ENCODE assay signal across 29 mouse cellular contexts in genomic region chr11:94287105-94287504, GRCm38 (mm10). TPM values are rescaled to one million over a fixed set of nuclear protein-coding genes. Genes with fewer than 3 reads are reported as not detected.
DNase-seq lines count a peak whose midpoint lies in the region; ATAC-seq and TF ChIP-seq lines count a peak whose summit lies in the region.
"Had no signal": no experiment of that assay in that cellular context is flagged by ENCODE, and none has a peak within 500 bp of the region (broad histone marks: within the 10 kb centered on the region; RNA-seq: fewer than 3 reads in every experiment).

No protein-coding gene starts in this region.

- H3K4me3 ChIP-seq in forebrain, postnatal 0 days (ENCODE audit: low read depth, low read length) = no peak overlapping the region
- H3K4me3 ChIP-seq in forebrain, embryonic 11.5 days (ENCODE audit: low read depth, low read length) = no peak overlapping the region
- no peak overlapping the region for H3K4me3 ChIP-seq in intestine, embryonic 16.5 days (ENCODE audit: low read length)
- H3K4me3 ChIP-seq in intestine, embryonic 15.5 days (replicated peaks) = no peak overlapping the region
- H3K4me3 ChIP-seq in lung, postnatal 0 days (ENCODE audit: low read depth, low read length) = no peak overlapping the region
- H3K4me3 ChIP-seq in myocyte = no peak overlapping the region
- H3K4me3 ChIP-seq: embryonic facial prominence, embryonic 12.5 days; embryonic facial prominence, embryonic 15.5 days; forebrain, embryonic 12.5 days; forebrain, embryonic 15.5 days; heart, embryonic 12.5 days; heart, embryonic 15.5 days; hindbrain, embryonic 15.5 days had no signal

- no peak for DNase-seq in forebrain, postnatal 0 days
- DNase-seq in forebrain, embryonic 11.5 days (ENCODE audit: low spot score) = no peak
- no peak for DNase-seq in lung, postnatal 0 days (ENCODE audit: low spot score)
- no peak for DNase-seq in lung, postnatal 4 days
- no peak for DNase-seq in embryo, embryonic 11 days
- DNase-seq: adrenal gland, postnatal 10 days; adrenal gland, postnatal 36 days; cerebellum, adult 18-20 months; cerebellum, adult 9-10 months; cerebellum, postnatal 14 days; gastrocnemius, postnatal 14 days; heart, adult 18-20 months; heart, postnatal 10 days; heart, postnatal 36 days had no signal

- no peak for TF ChIP-seq EP300 in lung, postnatal 0 days (IDR thresholded peaks at IDR 0.05)

- no peak overlapping the region for H3K9ac ChIP-seq in forebrain, postnatal 0 days
- H3K9ac ChIP-seq in forebrain, embryonic 11.5 days (ENCODE audit: low read length) = no peak overlapping the region
- no peak overlapping the region for H3K9ac ChIP-seq in intestine, embryonic 16.5 days (ENCODE audit: low read depth, low read length)
- no peak overlapping the region for H3K9ac ChIP-seq in intestine, embryonic 15.5 days
- H3K9ac ChIP-seq in lung, postnatal 0 days (replicated peaks; ENCODE audit: low read depth) = no peak overlapping the region
- H3K9ac ChIP-seq: embryonic facial prominence, embryonic 12.5 days; embryonic facial prominence, embryonic 15.5 days; forebrain, embryonic 12.5 days; forebrain, embryonic 15.5 days; heart, embryonic 12.5 days; heart, embryonic 15.5 days; hindbrain, embryonic 15.5 days had no signal

- peaks cover 53% of the 10 kb centered on the region for H3K36me3 ChIP-seq in forebrain, postnatal 0 days (ENCODE audit: insufficient read depth)
- peaks cover 18% of the 10 kb centered on the region for H3K36me3 ChIP-seq in forebrain, embryonic 11.5 days (ENCODE audit: control insufficient read depth, insufficient read depth, low read length)
- peaks cover 7% of the 10 kb centered on the region for H3K36me3 ChIP-seq in intestine, embryonic 16.5 days (ENCODE audit: control insufficient read depth, insufficient read depth, low read length)
- peaks cover 41% of the 10 kb centered on the region for H3K36me3 ChIP-seq in intestine, embryonic 15.5 days
- H3K36me3 ChIP-seq in lung, postnatal 0 days (ENCODE audit: insufficient read depth, low read length) = peaks cover 8% of the 10 kb centered on the region; the same call in 1 of the 2 replicates
- peaks cover 56% of the 10 kb centered on the region for H3K36me3 ChIP-seq in myocyte (ENCODE audit: control insufficient read depth, insufficient read depth)

- no peak for TF ChIP-seq POLR2A in myocyte (IDR thresholded peaks at IDR 0.05; ENCODE audit: insufficient read length, low read depth)

- H3K27me3 ChIP-seq in forebrain, postnatal 0 days (ENCODE audit: insufficient read depth, low read length) = no peaks in the 10 kb centered on the region
- no peaks in the 10 kb centered on the region for H3K27me3 ChIP-seq in forebrain, embryonic 11.5 days (ENCODE audit: control insufficient read depth, insufficient read depth, low read length)
- H3K27me3 ChIP-seq in intestine, embryonic 16.5 days (replicated peaks; ENCODE audit: control insufficient read depth, insufficient read depth, low read length) = no peaks in the 10 kb centered on the region
- H3K27me3 ChIP-seq in intestine, embryonic 15.5 days (replicated peaks) = no peaks in the 10 kb centered on the region
- no peaks in the 10 kb centered on the region for H3K27me3 ChIP-seq in lung, postnatal 0 days (replicated peaks; ENCODE audit: insufficient read depth, low read length)
- H3K27me3 ChIP-seq in myocyte (ENCODE audit: control insufficient read depth, insufficient read depth, insufficient read length) = no peaks in the 10 kb centered on the region
- H3K27me3 ChIP-seq: embryonic facial prominence, embryonic 12.5 days; embryonic facial prominence, embryonic 15.5 days; forebrain, embryonic 12.5 days; forebrain, embryonic 15.5 days; heart, embryonic 12.5 days; heart, embryonic 15.5 days; hindbrain, embryonic 15.5 days; Patski had no signal

- TF ChIP-seq CTCF in forebrain, postnatal 0 days (IDR thresholded peaks at IDR 0.05; ENCODE audit: low read depth) = no peak
- TF ChIP-seq CTCF in lung, postnatal 0 days (IDR thresholded peaks at IDR 0.05) = no peak

- H3K4me1 ChIP-seq in forebrain, postnatal 0 days (ENCODE audit: insufficient read depth) = no peaks in the 10 kb centered on the region
- no peaks in the 10 kb centered on the region for H3K4me1 ChIP-seq in forebrain, embryonic 11.5 days (replicated peaks; ENCODE audit: control insufficient read depth, insufficient read depth, low read length)
- no peaks in the 10 kb centered on the region for H3K4me1 ChIP-seq in intestine, embryonic 16.5 days (ENCODE audit: control insufficient read depth, insufficient read depth, low read length)
- H3K4me1 ChIP-seq in intestine, embryonic 15.5 days (replicated peaks) = no peaks in the 10 kb centered on the region
- H3K4me1 ChIP-seq in lung, postnatal 0 days (ENCODE audit: insufficient read depth, low read depth, low read length) = no peaks in the 10 kb centered on the region; the same call in 1 of the 2 replicates
- H3K4me1 ChIP-seq: embryonic facial prominence, embryonic 12.5 days; embryonic facial prominence, embryonic 15.5 days; forebrain, embryonic 12.5 days; forebrain, embryonic 15.5 days; hindbrain, embryonic 15.5 days had no signal

- no peak overlapping the region for H3K4me2 ChIP-seq in forebrain, postnatal 0 days (ENCODE audit: low read depth)
- H3K4me2 ChIP-seq in forebrain, embryonic 11.5 days (ENCODE audit: low read depth, low read length, severe bottlenecking) = no peak overlapping the region
- no peak overlapping the region for H3K4me2 ChIP-seq in intestine, embryonic 16.5 days (ENCODE audit: low read depth, low read length)
- H3K4me2 ChIP-seq in intestine, embryonic 15.5 days (replicated peaks) = no peak overlapping the region
- H3K4me2 ChIP-seq in lung, postnatal 0 days (replicated peaks; ENCODE audit: low read depth, low read length) = no peak overlapping the region
- H3K4me2 ChIP-seq in myocyte (ENCODE audit: low read depth) = no peak overlapping the region
- H3K4me2 ChIP-seq: embryonic facial prominence, embryonic 12.5 days; embryonic facial prominence, embryonic 15.5 days; forebrain, embryonic 12.5 days; forebrain, embryonic 15.5 days; heart, embryonic 12.5 days; heart, embryonic 15.5 days; hindbrain, embryonic 15.5 days had no signal

- no peaks in the 10 kb centered on the region for H3K79me2 ChIP-seq in myocyte (ENCODE audit: control insufficient read depth, insufficient read depth)

- H3ac ChIP-seq in myocyte (ENCODE audit: control insufficient read depth, insufficient read length) = no peak overlapping the region

- H3K9me3 ChIP-seq in forebrain, postnatal 0 days (ENCODE audit: low read length) = no peaks in the 10 kb centered on the region
- H3K9me3 ChIP-seq in forebrain, embryonic 11.5 days (ENCODE audit: control insufficient read depth, low read length) = no peaks in the 10 kb centered on the region
- no peaks in the 10 kb centered on the region for H3K9me3 ChIP-seq in intestine, embryonic 16.5 days (ENCODE audit: control insufficient read depth, low read length)
- H3K9me3 ChIP-seq in intestine, embryonic 15.5 days = no peaks in the 10 kb centered on the region
- no peaks in the 10 kb centered on the region for H3K9me3 ChIP-seq in lung, postnatal 0 days (ENCODE audit: low read length)
- H3K9me3 ChIP-seq: embryonic facial prominence, embryonic 12.5 days; embryonic facial prominence, embryonic 15.5 days; forebrain, embryonic 12.5 days; forebrain, embryonic 15.5 days; heart, embryonic 12.5 days; heart, embryonic 15.5 days; hindbrain, embryonic 15.5 days had no signal

- 88% methylated on average over 5 of the region's 5 CpGs for WGBS in forebrain, postnatal 0 days
- WGBS in forebrain, embryonic 11.5 days = 93% methylated on average over 5 of the region's 5 CpGs
- WGBS in intestine, embryonic 16.5 days = 86% methylated on average over 5 of the region's 5 CpGs
- 89% methylated on average over 5 of the region's 5 CpGs for WGBS in intestine, embryonic 15.5 days
- 63% methylated on average over 5 of the region's 5 CpGs for WGBS in lung, postnatal 0 days

- no peak overlapping the region for H3K27ac ChIP-seq in forebrain, postnatal 0 days (ENCODE audit: low read depth, low read length)
- H3K27ac ChIP-seq in forebrain, embryonic 11.5 days (ENCODE audit: low read depth, low read length) = no peak overlapping the region
- H3K27ac ChIP-seq in intestine, embryonic 16.5 days (ENCODE audit: low read length) = no peak overlapping the region
- no peak overlapping the region for H3K27ac ChIP-seq in intestine, embryonic 15.5 days
- H3K27ac ChIP-seq in lung, postnatal 0 days (ENCODE audit: low read length) = peak overlapping the region; percentile 32; the same call in 1 of the 2 replicates
- H3K27ac ChIP-seq: embryonic facial prominence, embryonic 12.5 days; embryonic facial prominence, embryonic 15.5 days; forebrain, embryonic 12.5 days; forebrain, embryonic 15.5 days; heart, embryonic 15.5 days; hindbrain, embryonic 15.5 days had no signal

- peak; percentile 26 for ATAC-seq in forebrain, postnatal 0 days
- no peak for ATAC-seq in forebrain, embryonic 11.5 days (replicated peaks; ENCODE audit: low FRiP score)
- peak; percentile 6; the same call in 1 of the 2 replicates for ATAC-seq in intestine, embryonic 16.5 days
- no peak for ATAC-seq in intestine, embryonic 15.5 days
- ATAC-seq in lung, postnatal 0 days = no peak
- ATAC-seq: forebrain, embryonic 15.5 days; intestine, postnatal 0 days; Patski had no signal

RNA-seq across cellular contexts. Expression of gene Gm21885, which starts 5.4 kb away (rescaled TPM):
- 0.92 TPM in 1 of 2 replicates, not detected in the other for total RNA-seq in forebrain, postnatal 0 days (2014; rRNA removed)
- 0.19 TPM in 1 of 2 replicates, not detected in the other for polyA plus RNA-seq in forebrain, postnatal 0 days (2015; fragmentation: Nextera tagmentation; extraction: Ambion mirVana)
- polyA plus RNA-seq in forebrain, embryonic 11.5 days (2014; fragmentation: Nextera tagmentation; extraction: Ambion mirVana) = 0.68 and 1.4 TPM in 2 replicates
- polyA plus RNA-seq in intestine, embryonic 16.5 days (2015; fragmentation: Nextera tagmentation; extraction: Ambion mirVana) = 92.1 and 137 TPM in 2 replicates
- 44.6 and 53.2 TPM in 2 replicates for polyA plus RNA-seq in intestine, embryonic 15.5 days (2015; fragmentation: Nextera tagmentation; extraction: Ambion mirVana)
- not detected in 2 replicates for polyA plus RNA-seq in lung, postnatal 0 days (2015; fragmentation: Nextera tagmentation; extraction: Ambion mirVana)
- not detected for polyA plus RNA-seq in myocyte (2012; fragmentation: generic; extraction: Trizol)
- total RNA-seq: adrenal gland, adult 18-20 months; adrenal gland, postnatal 10 days; adrenal gland, postnatal 36 days; gastrocnemius, adult 18-20 months; gastrocnemius, postnatal 14 days; gastrocnemius, postnatal 4 days; heart, postnatal 10 days had no signal
- polyA plus RNA-seq: embryonic facial prominence, embryonic 12.5 days; embryonic facial prominence, embryonic 15.5 days; forebrain, embryonic 12.5 days; heart, embryonic 12.5 days; heart, embryonic 15.5 days; Patski had no signal

RNA-seq across cellular contexts. Expression of gene Luc7l3, which starts 34.7 kb away (rescaled TPM):
- 88.8 and 108 TPM in 2 replicates for total RNA-seq in forebrain, postnatal 0 days (2014; rRNA removed)
- polyA plus RNA-seq in forebrain, postnatal 0 days (2015; fragmentation: Nextera tagmentation; extraction: Ambion mirVana) = 76.8 and 87.2 TPM in 2 replicates
- polyA plus RNA-seq in forebrain, embryonic 11.5 days (2014; fragmentation: Nextera tagmentation; extraction: Ambion mirVana) = 132 and 136 TPM in 2 replicates
- 65.5 and 74.6 TPM in 2 replicates for polyA plus RNA-seq in intestine, embryonic 16.5 days (2015; fragmentation: Nextera tagmentation; extraction: Ambion mirVana)
- polyA plus RNA-seq in intestine, embryonic 15.5 days (2015; fragmentation: Nextera tagmentation; extraction: Ambion mirVana) = 85.9 and 103 TPM in 2 replicates
- polyA plus RNA-seq in lung, postnatal 0 days (2015; fragmentation: Nextera tagmentation; extraction: Ambion mirVana) = 79.4 and 84.0 TPM in 2 replicates
- polyA plus RNA-seq in myocyte (2012; fragmentation: generic; extraction: Trizol) = 15.4 TPM

RNA-seq across cellular contexts. Expression of gene Ankrd40, which starts 40.7 kb away (rescaled TPM):
- 45.5 and 51.8 TPM in 2 replicates for total RNA-seq in forebrain, postnatal 0 days (2014; rRNA removed)
- polyA plus RNA-seq in forebrain, postnatal 0 days (2015; fragmentation: Nextera tagmentation; extraction: Ambion mirVana) = 13.7 and 15.0 TPM in 2 replicates
- polyA plus RNA-seq in forebrain, embryonic 11.5 days (2014; fragmentation: Nextera tagmentation; extraction: Ambion mirVana) = 24.1 and 25.8 TPM in 2 replicates
- polyA plus RNA-seq in intestine, embryonic 16.5 days (2015; fragmentation: Nextera tagmentation; extraction: Ambion mirVana) = 11.8 and 11.9 TPM in 2 replicates
- polyA plus RNA-seq in intestine, embryonic 15.5 days (2015; fragmentation: Nextera tagmentation; extraction: Ambion mirVana) = 22.0 and 23.0 TPM in 2 replicates
- 33.3 and 33.6 TPM in 2 replicates for polyA plus RNA-seq in lung, postnatal 0 days (2015; fragmentation: Nextera tagmentation; extraction: Ambion mirVana)
- 105 TPM for polyA plus RNA-seq in myocyte (2012; fragmentation: generic; extraction: Trizol)

RNA-seq across cellular contexts. Expression of gene Wfikkn2, which starts 41.3 kb away (rescaled TPM):
- total RNA-seq in forebrain, postnatal 0 days (2014; rRNA removed) = 5.9 and 6.4 TPM in 2 replicates
- polyA plus RNA-seq in forebrain, postnatal 0 days (2015; fragmentation: Nextera tagmentation; extraction: Ambion mirVana) = 6.5 and 10.0 TPM in 2 replicates
- polyA plus RNA-seq in forebrain, embryonic 11.5 days (2014; fragmentation: Nextera tagmentation; extraction: Ambion mirVana) = 1.9 and 2.9 TPM in 2 replicates
- polyA plus RNA-seq in intestine, embryonic 16.5 days (2015; fragmentation: Nextera tagmentation; extraction: Ambion mirVana) = 1.8 and 2.2 TPM in 2 replicates
- polyA plus RNA-seq in intestine, embryonic 15.5 days (2015; fragmentation: Nextera tagmentation; extraction: Ambion mirVana) = 2.3 TPM in 2 replicates
- 0.46 and 0.60 TPM in 2 replicates for polyA plus RNA-seq in lung, postnatal 0 days (2015; fragmentation: Nextera tagmentation; extraction: Ambion mirVana)
- 0.80 TPM for polyA plus RNA-seq in myocyte (2012; fragmentation: generic; extraction: Trizol)

Comparison
In these comparisons a context has a peak if more than half of its experiments do, and no peak if none do; other contexts are left out.
1. ATAC-seq: peak in forebrain, postnatal 0 days (single experiment) and intestine, embryonic 16.5 days (single experiment); none in forebrain, embryonic 11.5 days (single experiment), intestine, embryonic 15.5 days (single experiment) and lung, postnatal 0 days (single experiment).
2. RNA of gene Gm21885, which starts 5.4 kb away (polyA plus RNA-seq): 92.1 to 137 TPM in intestine, embryonic 16.5 days and 44.6 to 53.2 TPM in intestine, embryonic 15.5 days; 0.68 to 1.4 TPM in forebrain, embryonic 11.5 days, not detected in lung, postnatal 0 days, 0.19 TPM in forebrain, postnatal 0 days and not detected in myocyte (single experiment); every median in the first group is over 10 times any median in the second.